Mouse (Mus musculus) R1 (cell line): ENCODE results near the gene Sf3a2.
A peak's percentile ranks its signal among the peaks of the same experiment; 100 is the strongest.

Experiments used
- DNase-seq: peaks from one replicate; pipeline ENCODE4 v3.0.0-alpha.2; 2018; ENCODE audit warnings: low read depth, low spot score

The Sf3a2 gene

GRCm38 (mm10) chr10:80848571-80848970 is 50.6 kb downstream of the Sf3a2 start:
- peak; percentile 95 for DNase-seq
